Mouse (Mus musculus): ENCODE measurements around the gene Gm17535.
"Not testable (repeated sequence)": the region's sequence is repeated elsewhere in the genome, so short reads cannot be mapped to it uniquely, and the experiment has no call there.

DNA sequence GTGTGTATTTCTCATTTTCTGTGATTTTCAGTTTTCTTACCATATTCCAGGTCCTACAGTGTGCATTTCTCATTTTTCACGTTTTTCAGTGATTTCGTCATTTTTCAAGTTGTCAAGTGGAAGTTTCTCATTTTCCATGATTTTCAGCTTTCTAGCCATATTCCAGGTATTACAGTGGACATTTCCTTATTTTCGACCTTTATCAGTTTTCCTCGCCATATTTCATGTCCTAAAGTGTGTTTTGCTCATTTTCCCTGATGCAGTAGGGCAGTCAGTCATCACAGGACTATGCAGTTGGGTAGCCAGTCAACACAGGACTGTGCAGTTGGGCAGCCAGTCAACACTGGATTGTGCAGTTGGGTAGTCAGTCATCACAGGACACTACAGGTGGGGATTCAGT is 3.8 kb downstream of the Gm17535 start:
- not testable (repeated sequence) for TF ChIP-seq CTCF (IDR thresholded peaks at IDR 0.05; ENCODE audit: low read depth, low read length); POLR2A (IDR thresholded peaks at IDR 0.05; ENCODE audit: borderline replicate concordance, low read depth, low read length)

Data from bone marrow macrophage, adult 2 months (primary cell).